Mouse (Mus musculus) gastrocnemius, adult 8-10 months (tissue): ENCODE data around the gene Gimap4. TPM values are rescaled to one million over a fixed set of nuclear protein-coding genes. Genes with fewer than 3 reads are reported as not detected.

Experiments used
- total RNA-seq, 4 experiments: library from RNA; stranded (reverse); gene quantifications; 2 replicates each; pipeline ENCODE4 v1.2.4; 2022

Gimap4 gene
- total RNA-seq, 4 experiments from 2014 or later = 2.5 to 4.5 (median 3.9) TPM

Other genes with a start within 250 kb of the Gimap4 start
- 10 to 100 TPM; 42.9 to 63.5 (median 51.4) TPM for gene Zfp467, start 238.7 kb upstream of the Gimap4 start, total RNA-seq
- 1 to 10 TPM in 1 of 4 experiments, under 1 TPM in 3; 0.24 to 1.1 (median 0.37) TPM for gene Sspo, start 236.3 kb upstream of the Gimap4 start, total RNA-seq
- gene Atp6v0e2, start 146.9 kb upstream of the Gimap4 start, total RNA-seq = 10 to 100 TPM; 41.6 to 49.2 (median 43.6) TPM
- 10 to 100 TPM; 20.8 to 25.0 (median 22.9) TPM for gene Lrrc61, start 129.8 kb upstream of the Gimap4 start, total RNA-seq
- gene Rarres2, start 111.8 kb upstream of the Gimap4 start, total RNA-seq = 10 to 100 TPM in 2 of 4 experiments, 1 to 10 TPM in 2; 7.5 to 24.6 (median 14.4) TPM
- gene Gm45021, start 94.9 kb upstream of the Gimap4 start, total RNA-seq = not detected
- gene Repin1, start 90.7 kb upstream of the Gimap4 start, total RNA-seq = 10 to 100 TPM; 28.9 to 35.0 (median 33.6) TPM
- gene Gm44965, start 90.6 kb upstream of the Gimap4 start, total RNA-seq = 1 to 10 TPM in 2 of 4 experiments, not detected in 2; 4.4 to 9.4 TPM
- 10 to 100 TPM in 2 of 4 experiments, 1 to 10 TPM in 2; 8.8 to 12.1 (median 9.9) TPM for gene Zfp775, start 82.5 kb upstream of the Gimap4 start, total RNA-seq
- 1 to 10 TPM in 1 of 4 experiments, under 1 TPM in 3; 0.56 to 1.2 (median 0.71) TPM for gene AI854703, start 57.8 kb upstream of the Gimap4 start, total RNA-seq
- 1 to 10 TPM; 1.3 to 2.0 (median 1.5) TPM for gene Gimap8, start 37.3 kb upstream of the Gimap4 start, total RNA-seq
- 1 to 10 TPM in 1 of 4 experiments, under 1 TPM in 3; 0.40 to 1.0 (median 0.62) TPM for gene Gimap9, start 8.4 kb upstream of the Gimap4 start, total RNA-seq
- gene Gimap6, start 23.7 kb downstream of the Gimap4 start, total RNA-seq = 1 to 10 TPM; 8.4 to 9.9 (median 9.1) TPM
- gene Gm28053, start 34.1 kb downstream of the Gimap4 start, total RNA-seq = 1 to 10 TPM in 3 of 4 experiments, not detected in 1; 1.2 to 2.4 (median 1.4) TPM
- not detected for gene Gimap7, start 34.1 kb downstream of the Gimap4 start, total RNA-seq
- 1 to 10 TPM; 1.5 to 3.1 (median 2.2) TPM for gene Gimap1, start 54.5 kb downstream of the Gimap4 start, total RNA-seq
- gene Gimap5, start 61.6 kb downstream of the Gimap4 start, total RNA-seq = 1 to 10 TPM in 3 of 4 experiments, under 1 TPM in 1; 0.82 to 1.5 (median 1.2) TPM
- not detected for gene Gimap3, start 86.3 kb downstream of the Gimap4 start, total RNA-seq
- gene Tmem176a, start 156.4 kb downstream of the Gimap4 start, total RNA-seq = 1 to 10 TPM; 1.3 to 4.8 (median 2.7) TPM
- 10 to 100 TPM in 1 of 4 experiments, 1 to 10 TPM in 3; 4.1 to 10.1 (median 7.2) TPM for gene Tmem176b, start 156.9 kb downstream of the Gimap4 start, total RNA-seq
- not detected for gene Aoc1, start 188.3 kb downstream of the Gimap4 start, total RNA-seq
- gene 1600015I10Rik, start 245.3 kb downstream of the Gimap4 start, total RNA-seq = not detected